Mouse (Mus musculus): ENCODE data around the gene Polr3e. TPM values are rescaled to one million over a fixed set of nuclear protein-coding genes. Genes with fewer than 3 reads are reported as not detected.

The Polr3e gene
- total and polyA plus RNA-seq, 3 experiments: 39.1 to 50.1 TPM; not detected in 1

DNA sequence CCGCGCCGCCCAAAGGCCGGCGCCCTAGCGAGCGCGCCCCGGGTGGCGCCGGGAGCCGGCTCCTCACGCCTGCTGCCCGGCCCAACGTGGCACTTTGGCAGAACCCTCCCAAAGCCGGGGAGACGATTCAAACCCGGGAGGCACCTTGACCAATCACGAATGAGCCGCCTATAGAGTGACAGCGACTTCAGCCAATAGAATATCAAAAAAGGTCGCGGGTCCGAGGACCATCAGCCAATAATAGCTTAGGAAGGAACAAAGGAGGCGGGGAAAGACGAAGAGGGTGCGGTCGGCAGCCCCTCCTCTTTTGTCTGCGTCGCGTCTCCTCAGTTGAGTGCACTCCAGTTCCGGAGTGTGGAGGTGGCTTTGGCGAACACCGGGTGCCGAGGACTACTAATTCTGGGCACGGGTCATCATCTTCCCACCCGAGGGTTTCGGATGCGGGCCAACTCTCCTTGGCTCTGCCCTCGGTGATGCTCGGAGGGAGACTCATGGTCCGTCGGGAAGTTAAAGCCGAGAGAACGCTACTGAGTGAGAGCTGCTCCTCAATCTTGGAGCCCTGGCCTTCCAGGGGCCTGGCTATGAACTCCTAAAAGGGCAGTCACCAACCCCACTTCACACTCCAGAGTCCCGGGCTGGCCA lies 64.8 kb downstream of the Polr3e start, which contains the start of the genes Cdr2 and Mfsd13b:
TSS of gene Cdr2 (minus strand) at position 113 of the 642 bp plus-strand sequence.
TSS of gene Mfsd13b (plus strand) at position 310 of the 642 bp plus-strand sequence.
- Histone ChIP-seq H3K36me3 (ENCODE audit: control insufficient read depth in 1 of 2, insufficient read depth in 2 of 2, low read length in 2 of 2) (peaks cover 0 to 28% of the 10 kb centered on the region in 2 experiments; a peak in 2 of 4 replicates), H3K27me3 (ENCODE audit: control insufficient read depth in 1 of 2, insufficient read depth in 2 of 2, low read length in 2 of 2) (peaks cover 3 to 5% of the 10 kb centered on the region in 2 experiments)

DNA sequence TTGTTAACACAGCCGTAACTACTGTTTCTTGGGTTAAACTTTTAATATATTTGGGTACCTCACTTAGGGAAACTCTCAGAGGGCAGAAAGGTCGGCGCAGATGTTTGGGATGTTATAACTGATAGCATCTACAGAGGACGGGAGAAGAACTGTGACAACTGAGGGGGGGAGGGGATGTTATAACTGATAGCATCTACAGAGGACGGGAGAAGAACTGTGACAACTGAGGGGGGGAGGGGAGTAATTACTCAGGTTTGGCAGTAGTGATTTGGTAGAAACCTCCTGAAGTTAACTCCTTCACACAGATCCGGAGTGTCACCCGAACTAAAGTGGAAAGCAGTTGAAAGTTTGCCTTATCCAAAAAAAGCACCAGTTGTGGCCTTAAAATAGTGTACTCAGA lies 65.4 kb downstream of the Polr3e start:
- DNase-seq (ENCODE audit: low read depth, low spot score): peak; percentile 21
- no peak for TF ChIP-seq UBTF (IDR thresholded peaks at IDR 0.05; ENCODE audit: borderline replicate concordance, insufficient read depth, low read depth, low read length)
- TF ChIP-seq MXI1 (IDR thresholded peaks at IDR 0.05; ENCODE audit: low read depth, low read length): peak; percentile 13
- TF ChIP-seq CHD1 (IDR thresholded peaks at IDR 0.05; ENCODE audit: low read depth, low read length): 0 out of 2 replicates have a peak, but pooled peaks have one; percentile 45
- no peak for TF ChIP-seq RAD21 (IDR thresholded peaks at IDR 0.05; ENCODE audit: low read depth, low read length)
- TF ChIP-seq POLR2AphosphoS2 (IDR thresholded peaks at IDR 0.05; ENCODE audit: low read length): no peak
- 0 out of 2 replicates have a peak, but pooled peaks have one; percentile 9 for TF ChIP-seq ETS1 (IDR thresholded peaks at IDR 0.05; ENCODE audit: low read depth, low read length)
- no peak for TF ChIP-seq BHLHE40 (IDR thresholded peaks at IDR 0.05; ENCODE audit: borderline replicate concordance, low read depth, low read length)
- no peak for TF ChIP-seq CHD2 (IDR thresholded peaks at IDR 0.05; ENCODE audit: low read length)
- TF ChIP-seq ELF1 (IDR thresholded peaks at IDR 0.05; ENCODE audit: low read depth, low read length): no peak
- no peak for TF ChIP-seq ZC3H11A (IDR thresholded peaks at IDR 0.05; ENCODE audit: low read depth, low read length)
- TF ChIP-seq GATA1 (IDR thresholded peaks at IDR 0.05; ENCODE audit: low read depth, low read length): peak; percentile 55

More for the DNA sequence above, 64.8 kb downstream of the Polr3e start, which contains the start of the genes Cdr2 and Mfsd13b:
- H3K9ac ChIP-seq (ENCODE audit: control insufficient read depth, low read depth, low read length, poor library complexity, severe bottlenecking): peak within 1 kb of the TSS; percentile 85
- DNase-seq (ENCODE audit: low read depth, low spot score): peak; percentile 98
- no peaks in the 10 kb centered on the region for H3K9me3 ChIP-seq (replicated peaks; ENCODE audit: insufficient read depth, low read length)
- H3K4me1 ChIP-seq (ENCODE audit: control insufficient read depth in 1 of 2, insufficient read depth in 2 of 2, low read length in 2 of 2): peaks cover 18 to 22% of the 10 kb centered on the region in 2 experiments
- 0 out of 2 replicates have a peak, but pooled peaks have one; percentile 53 for TF ChIP-seq MAZ (IDR thresholded peaks at IDR 0.05; ENCODE audit: low read depth, low read length)
- TF ChIP-seq NELFE (IDR thresholded peaks at IDR 0.05; ENCODE audit: low read depth, low read length): peak; percentile 93
- TF ChIP-seq MAFK (IDR thresholded peaks at IDR 0.05; ENCODE audit: borderline replicate concordance, low read depth, low read length): no peak
- TF ChIP-seq UBTF (IDR thresholded peaks at IDR 0.05; ENCODE audit: borderline replicate concordance, insufficient read depth, low read depth, low read length): 0 out of 2 replicates have a peak, but pooled peaks have one; percentile 22
- peak; percentile 85 for TF ChIP-seq TBP (IDR thresholded peaks at IDR 0.05; ENCODE audit: low read depth, low read length)
- peak; percentile 58 for TF ChIP-seq ELF1 (IDR thresholded peaks at IDR 0.05; ENCODE audit: low read depth, low read length)
- peak; percentile 92 for TF ChIP-seq SIN3A (IDR thresholded peaks at IDR 0.05; ENCODE audit: low read length)
- TF ChIP-seq HCFC1 (IDR thresholded peaks at IDR 0.05; ENCODE audit: low read depth, low read length): peak; percentile 61
- TF ChIP-seq ZC3H11A (IDR thresholded peaks at IDR 0.05; ENCODE audit: low read depth, low read length): no peak
- peak; percentile 65; the same call in 1 of the 2 replicates for TF ChIP-seq MAX (IDR thresholded peaks at IDR 0.05; ENCODE audit: low read length)
- TF ChIP-seq MXI1 (IDR thresholded peaks at IDR 0.05; ENCODE audit: low read depth, low read length): peak; percentile 95
- TF ChIP-seq JUND (IDR thresholded peaks at IDR 0.05; ENCODE audit: low read depth, low read length): no peak
- peak; percentile 82 for TF ChIP-seq POLR2AphosphoS2 (IDR thresholded peaks at IDR 0.05; ENCODE audit: low read length)
- peak; percentile 94 for TF ChIP-seq ZMIZ1 (IDR thresholded peaks at IDR 0.05; ENCODE audit: low read depth, low read length)
- peak; percentile 93 for TF ChIP-seq POLR2A (IDR thresholded peaks at IDR 0.05; ENCODE audit: control insufficient read depth in 1 of 2, insufficient read depth in 1 of 2, low read depth in 1 of 2, low read length in 2 of 2, poor library complexity in 1 of 2)
- TF ChIP-seq TCF12 (IDR thresholded peaks at IDR 0.05; ENCODE audit: low read depth, low read length): peak; percentile 42
- peak; percentile 89 for TF ChIP-seq CHD2 (IDR thresholded peaks at IDR 0.05; ENCODE audit: low read length)
- TF ChIP-seq TAL1 (IDR thresholded peaks at IDR 0.05; ENCODE audit: low read length): no peak
- peak within 1 kb of the TSS; percentile 73 to 82 for H3K4me3 ChIP-seq (ENCODE audit: control insufficient read depth in 1 of 2, insufficient read depth in 1 of 2, low read depth in 2 of 2, low read length in 2 of 2)
- H3K27ac ChIP-seq (ENCODE audit: control insufficient read depth, low read depth, low read length): peak within 1 kb of the TSS; percentile 50
- H3K79me2 ChIP-seq (ENCODE audit: control insufficient read depth, insufficient read depth, low read length, poor library complexity): peaks cover 16% of the 10 kb centered on the region

More for the DNA sequence above, 65.4 kb downstream of the Polr3e start:
- Histone ChIP-seq H3K9ac (ENCODE audit: control insufficient read depth, low read depth, low read length, poor library complexity, severe bottlenecking) (peak overlapping the region; percentile 85), H3K79me2 (ENCODE audit: control insufficient read depth, insufficient read depth, low read length, poor library complexity) (peaks cover 16% of the 10 kb centered on the region), H3K36me3 (ENCODE audit: control insufficient read depth in 1 of 2, insufficient read depth in 2 of 2, low read length in 2 of 2) (peaks cover 0 to 26% of the 10 kb centered on the region in 2 experiments; a peak in 2 of 4 replicates), H3K4me3 (ENCODE audit: control insufficient read depth in 1 of 2, insufficient read depth in 1 of 2, low read depth in 2 of 2, low read length in 2 of 2) (peak overlapping the region; percentile 72 to 73), H3K27ac (ENCODE audit: control insufficient read depth, low read depth, low read length) (peak overlapping the region; percentile 50), H3K9me3 (replicated peaks; ENCODE audit: insufficient read depth, low read length) (no peaks in the 10 kb centered on the region), H3K27me3 (ENCODE audit: control insufficient read depth in 1 of 2, insufficient read depth in 2 of 2, low read length in 2 of 2) (peaks cover 6 to 7% of the 10 kb centered on the region in 2 experiments), H3K4me1 (ENCODE audit: control insufficient read depth in 1 of 2, insufficient read depth in 2 of 2, low read length in 2 of 2) (peaks cover 15 to 22% of the 10 kb centered on the region in 2 experiments)

Data from MEL (cell line).